Comparison of ENCODE assay signal across 8 mouse cellular contexts in the genomic region with DNA sequence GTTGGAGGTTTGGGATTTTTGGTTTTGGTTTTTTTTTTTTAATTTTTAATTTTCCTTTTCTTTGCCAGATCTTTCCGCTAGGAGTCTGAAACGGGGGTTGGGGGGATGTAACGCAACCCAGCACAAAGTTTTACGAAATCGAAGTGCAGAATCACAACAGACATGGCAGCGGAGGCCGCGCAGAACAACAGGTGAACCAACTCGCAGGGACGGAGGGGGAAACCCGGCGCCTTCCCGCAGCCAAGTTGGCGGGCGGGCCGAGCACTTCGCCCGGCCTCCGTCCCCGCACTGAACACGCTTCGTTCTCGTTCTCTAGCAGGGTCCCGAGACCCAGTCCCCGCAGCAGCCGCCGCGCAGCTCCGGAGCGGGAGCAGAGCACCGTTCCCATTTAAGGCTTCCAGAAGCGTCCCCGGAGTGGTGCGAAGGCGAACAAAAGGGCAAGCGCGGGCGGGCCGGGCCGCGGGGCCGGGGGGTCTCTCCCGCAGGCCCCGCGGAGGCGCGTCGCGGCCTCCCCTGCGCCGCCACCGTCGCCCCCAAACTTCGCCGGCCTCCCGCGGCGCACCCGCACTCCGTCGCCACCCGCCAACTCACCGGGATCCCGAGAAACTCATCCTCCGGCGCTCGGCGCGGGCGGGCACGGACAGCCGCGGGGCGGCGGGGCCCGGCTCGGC. TPM values are rescaled to one million over a fixed set of nuclear protein-coding genes. Genes with fewer than 3 reads are reported as not detected.
DNase-seq lines count a peak whose midpoint lies in the region; ATAC-seq lines count a peak whose summit lies in the region.
"Had no signal": no experiment of that assay in that cellular context is flagged by ENCODE, and none has a peak within 500 bp of the region (broad histone marks: within the 10 kb centered on the region; RNA-seq: fewer than 3 reads in every experiment).

No protein-coding gene starts in this region.

- peak; percentile 61 for DNase-seq in MN1 (ENCODE audit: low spot score)
- peak; percentile 59 for DNase-seq in forebrain, embryonic 14.5 days (ENCODE audit: low spot score)
- DNase-seq in left cerebral cortex, postnatal 14 days (ENCODE audit: low spot score in 2 of 2) = peak; percentile 25 to 36
- peak; percentile 62 for DNase-seq in mesoderm, embryonic 11.5 days (ENCODE audit: low read depth, low spot score)
- DNase-seq in right cerebral cortex, postnatal 4 days = peak; percentile 41

- 0% methylated on average over 66 of the region's 77 CpGs for WGBS in forebrain, embryonic 14.5 days
- under 1% methylated on average over 70 of the region's 77 CpGs for WGBS in hindbrain, embryonic 13.5 days

- no peaks in the 10 kb centered on the region for H3K9me3 ChIP-seq in forebrain, embryonic 14.5 days (replicated peaks; ENCODE audit: control insufficient read depth, low read length)
- no peaks in the 10 kb centered on the region for H3K9me3 ChIP-seq in hindbrain, embryonic 13.5 days

- H3K27me3 ChIP-seq in forebrain, embryonic 14.5 days (replicated peaks; ENCODE audit: control insufficient read depth, insufficient read depth, low read length) = no peaks in the 10 kb centered on the region
- H3K27me3 ChIP-seq in hindbrain, embryonic 13.5 days = 0 out of 2 replicates have a peak, but pooled peaks cover 5% of the 10 kb centered on the region

- peak; percentile 45; the same call in 1 of the 2 replicates for ATAC-seq in forebrain, embryonic 14.5 days
- peak; percentile 32 for ATAC-seq in hindbrain, embryonic 13.5 days (ENCODE audit: low FRiP score)

- H3K9ac ChIP-seq in forebrain, embryonic 14.5 days (ENCODE audit: low read length) = peak overlapping the region; percentile 97
- H3K9ac ChIP-seq in hindbrain, embryonic 13.5 days = peak overlapping the region; percentile 93

- H3K4me2 ChIP-seq in forebrain, embryonic 14.5 days (ENCODE audit: low read length) = peak overlapping the region; percentile 55
- H3K4me2 ChIP-seq in hindbrain, embryonic 13.5 days = peak overlapping the region; percentile 73

- peak overlapping the region; percentile 70 for H3K27ac ChIP-seq in brown adipose tissue, adult 24 weeks (replicated peaks; ENCODE audit: low read depth, low read length)
- H3K27ac ChIP-seq in forebrain, embryonic 14.5 days (ENCODE audit: low read depth, low read length) = peak overlapping the region; percentile 97
- peak overlapping the region; percentile 97 for H3K27ac ChIP-seq in hindbrain, embryonic 13.5 days

- intact Hi-C loops in left cerebral cortex, postnatal 14 days (cut with DNase I) = loop anchor here (5.0 kb wide), 2 partner anchors 45 to 190 kb away; a partner anchor contains a TSS

- H3K4me3 ChIP-seq in brown adipose tissue, adult 24 weeks (ENCODE audit: insufficient read depth, low read depth, low read length) = peak overlapping the region; percentile 98
- H3K4me3 ChIP-seq in forebrain, embryonic 14.5 days (ENCODE audit: low read depth, low read length) = peak overlapping the region; percentile 83
- peak overlapping the region; percentile 88 for H3K4me3 ChIP-seq in hindbrain, embryonic 13.5 days

- H3K36me3 ChIP-seq in forebrain, embryonic 14.5 days (ENCODE audit: control insufficient read depth, insufficient read depth, low read length) = no peaks in the 10 kb centered on the region
- no peaks in the 10 kb centered on the region for H3K36me3 ChIP-seq in hindbrain, embryonic 13.5 days

- H3K4me1 ChIP-seq in brown adipose tissue, adult 24 weeks (ENCODE audit: control insufficient read depth, insufficient read depth, insufficient read length, low read length) = peaks cover 2% of the 10 kb centered on the region
- peaks cover 19% of the 10 kb centered on the region for H3K4me1 ChIP-seq in forebrain, embryonic 14.5 days (ENCODE audit: control insufficient read depth, insufficient read depth, low read length)
- peaks cover 43% of the 10 kb centered on the region for H3K4me1 ChIP-seq in hindbrain, embryonic 13.5 days (replicated peaks)

RNA-seq across cellular contexts. Expression of a gene that starts 1.2 kb away (rescaled TPM):
- polyA plus RNA-seq in brown adipose tissue, adult 24 weeks (2012; ENCODE audit: insufficient read depth, insufficient read length, missing spikeins) = 20.5 and 21.8 TPM in 2 replicates
- 21.3 and 22.5 TPM in 2 replicates for polyA plus RNA-seq in forebrain, embryonic 14.5 days (2014; fragmentation: Nextera tagmentation; extraction: Ambion mirVana)
- polyA plus RNA-seq in hindbrain, embryonic 13.5 days (2015; fragmentation: Nextera tagmentation; extraction: Ambion mirVana) = 19.5 and 20.5 TPM in 2 replicates
- total RNA-seq in left cerebral cortex, postnatal 14 days (2021) = 10 to 100 TPM; 31.0 to 34.5 TPM

RNA-seq across cellular contexts. Expression of a gene that starts 20.7 kb away (rescaled TPM):
- not detected in 2 replicates for polyA plus RNA-seq in brown adipose tissue, adult 24 weeks (2012; ENCODE audit: insufficient read depth, insufficient read length, missing spikeins)
- polyA plus RNA-seq in forebrain, embryonic 14.5 days (2014; fragmentation: Nextera tagmentation; extraction: Ambion mirVana) = not detected in 2 replicates
- not detected in 2 replicates for polyA plus RNA-seq in hindbrain, embryonic 13.5 days (2015; fragmentation: Nextera tagmentation; extraction: Ambion mirVana)
- total RNA-seq in left cerebral cortex, postnatal 14 days (2021) = not detected
- total RNA-seq: layer of hippocampus, adult 8-10 months had no signal

Comparison
In these comparisons a context has a peak if more than half of its experiments do, and no peak if none do; other contexts are left out.
1. Peak in every context shown above with its lines: DNase-seq, ATAC-seq, H3K4me3 ChIP-seq and H3K27ac ChIP-seq.